Mouse (Mus musculus): ENCODE measurements around the gene Dclk2.

DNA sequence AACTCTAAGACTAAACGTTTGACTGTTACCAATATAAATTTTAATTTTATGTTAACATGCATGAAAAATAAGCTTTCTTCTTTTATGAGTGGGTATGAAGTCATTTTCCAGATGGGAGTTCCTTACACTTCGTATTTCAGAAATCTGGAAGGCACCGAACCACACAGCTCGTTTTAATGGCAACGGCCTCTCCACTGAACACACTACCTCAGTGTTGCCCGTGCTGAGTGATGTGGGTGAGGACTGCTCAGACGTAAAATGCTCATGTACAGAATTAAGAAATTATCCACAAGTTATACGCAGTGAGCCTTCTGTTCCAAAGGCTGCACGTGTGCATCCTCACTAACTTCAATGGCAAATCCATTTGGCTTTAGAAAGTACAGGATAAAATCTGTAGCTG lies 113.8 kb downstream of the Dclk2 start:
- TF ChIP-seq EP300 (IDR thresholded peaks at IDR 0.05; ENCODE audit: low read depth) = no peak
- no peak for TF ChIP-seq CTCF (IDR thresholded peaks at IDR 0.05; ENCODE audit: low read depth)
